Comparison of ENCODE assay signal across 23 mouse cellular contexts in genomic region chr19:57407947-57408346, GRCm38 (mm10). TPM values are rescaled to one million over a fixed set of nuclear protein-coding genes. Genes with fewer than 3 reads are reported as not detected.
DNase-seq lines count a peak whose midpoint lies in the region; ATAC-seq and TF ChIP-seq lines count a peak whose summit lies in the region.
"Had no signal": no experiment of that assay in that cellular context is flagged by ENCODE, and none has a peak within 500 bp of the region (broad histone marks: within the 10 kb centered on the region; RNA-seq: fewer than 3 reads in every experiment).

No protein-coding gene starts in this region.

- H3K9me3 ChIP-seq in lung, embryonic 15.5 days, result no peaks in the 10 kb centered on the region
- no peaks in the 10 kb centered on the region for H3K9me3 ChIP-seq in lung, postnatal 0 days (ENCODE audit: low read length)
- H3K9me3 ChIP-seq: embryonic facial prominence, embryonic 13.5 days; embryonic facial prominence, embryonic 15.5 days; forebrain, embryonic 10.5 days; forebrain, embryonic 12.5 days had no signal

- WGBS in lung, embryonic 15.5 days, result 81% methylated on average over 1 of the region's 1 CpGs
- 88% methylated on average over 1 of the region's 1 CpGs for WGBS in lung, adult 2 months
- 67% methylated on average over 1 of the region's 1 CpGs for WGBS in lung, postnatal 0 days

- no peak overlapping the region for H3K4me2 ChIP-seq in lung, embryonic 15.5 days
- no peak overlapping the region for H3K4me2 ChIP-seq in lung, postnatal 0 days (replicated peaks; ENCODE audit: low read depth, low read length)
- H3K4me2 ChIP-seq: embryonic facial prominence, embryonic 13.5 days; embryonic facial prominence, embryonic 15.5 days; forebrain, embryonic 12.5 days had no signal

- TF ChIP-seq CTCF in lung, adult 2 months (IDR thresholded peaks at IDR 0.05; ENCODE audit: insufficient read depth, low read length), result no peak
- no peak for TF ChIP-seq CTCF in lung, postnatal 0 days (IDR thresholded peaks at IDR 0.05)

- no peak for DNase-seq in lung, adult 2 months
- peak; percentile 36 for DNase-seq in adipocyte (ENCODE audit: low spot score)
- DNase-seq in lung, postnatal 0 days (ENCODE audit: low spot score), result peak; percentile 78
- peak; percentile 30 for DNase-seq in lung, postnatal 36 days
- DNase-seq in right cerebral cortex, postnatal 4 days, result no peak
- no peak for DNase-seq in layer of hippocampus, adult 18-20 months (ENCODE audit: low spot score in 2 of 2)
- DNase-seq: adrenal gland, adult 8-10 months; adrenal gland, postnatal 14 days; adrenal gland, postnatal 36 days; cerebellum, adult 11-12 months; cerebellum, adult 2 months; cerebellum, adult 9-10 months; cerebellum, postnatal 14 days; cerebellum, postnatal 36 days; embryo, embryonic 11 days had no signal

- peak; percentile 37; the same call in 1 of the 2 replicates for TF ChIP-seq EP300 in lung, postnatal 0 days (IDR thresholded peaks at IDR 0.05)

- no peak overlapping the region for H3K27ac ChIP-seq in lung, embryonic 15.5 days
- no peak overlapping the region for H3K27ac ChIP-seq in lung, postnatal 0 days (ENCODE audit: low read length)
- H3K27ac ChIP-seq: embryonic facial prominence, embryonic 13.5 days; embryonic facial prominence, embryonic 15.5 days; forebrain, embryonic 10.5 days; forebrain, embryonic 12.5 days had no signal

- no peaks in the 10 kb centered on the region for H3K36me3 ChIP-seq in lung, embryonic 15.5 days
- H3K36me3 ChIP-seq in lung, postnatal 0 days (ENCODE audit: insufficient read depth, low read length), result no peaks in the 10 kb centered on the region
- H3K36me3 ChIP-seq: embryonic facial prominence, embryonic 13.5 days; embryonic facial prominence, embryonic 15.5 days; forebrain, embryonic 10.5 days; forebrain, embryonic 12.5 days had no signal

- TF ChIP-seq POLR2A in lung, adult 2 months (IDR thresholded peaks at IDR 0.05; ENCODE audit: borderline replicate concordance, extremely low read depth, low read depth, low read length), result no peak

- H3K27me3 ChIP-seq in lung, embryonic 15.5 days, result no peaks in the 10 kb centered on the region
- no peaks in the 10 kb centered on the region for H3K27me3 ChIP-seq in lung, postnatal 0 days (replicated peaks; ENCODE audit: insufficient read depth, low read length)
- H3K27me3 ChIP-seq: embryonic facial prominence, embryonic 13.5 days; embryonic facial prominence, embryonic 15.5 days; forebrain, embryonic 12.5 days had no signal

- peak; percentile 60; the same call in 1 of the 2 replicates for ATAC-seq in lung, embryonic 15.5 days (ENCODE audit: borderline replicate concordance, extremely low read depth, low FRiP score, low TSS enrichment)
- peak; percentile 37 for ATAC-seq in lung, postnatal 0 days
- ATAC-seq: forebrain, embryonic 14.5 days; forebrain, embryonic 16.5 days had no signal

- no peak overlapping the region for H3K4me3 ChIP-seq in lung, embryonic 15.5 days
- H3K4me3 ChIP-seq in lung, adult 2 months (replicated peaks; ENCODE audit: extremely low read depth, low read depth, low read length), result no peak overlapping the region
- no peak overlapping the region for H3K4me3 ChIP-seq in lung, postnatal 0 days (ENCODE audit: low read depth, low read length)
- H3K4me3 ChIP-seq: embryonic facial prominence, embryonic 13.5 days; embryonic facial prominence, embryonic 15.5 days; erythroblast, embryonic 14.5 days; forebrain, embryonic 10.5 days; forebrain, embryonic 12.5 days had no signal

- no peak overlapping the region for H3K9ac ChIP-seq in lung, embryonic 15.5 days
- H3K9ac ChIP-seq in lung, postnatal 0 days (replicated peaks; ENCODE audit: low read depth), result no peak overlapping the region
- H3K9ac ChIP-seq: embryonic facial prominence, embryonic 13.5 days; embryonic facial prominence, embryonic 15.5 days; forebrain, embryonic 12.5 days had no signal

- peaks cover 42% of the 10 kb centered on the region for H3K4me1 ChIP-seq in lung, embryonic 15.5 days
- no peaks in the 10 kb centered on the region for H3K4me1 ChIP-seq in lung, adult 2 months (ENCODE audit: control insufficient read depth, insufficient read depth, low read length)
- H3K4me1 ChIP-seq in lung, postnatal 0 days (ENCODE audit: insufficient read depth, low read depth, low read length), result peaks cover 3% of the 10 kb centered on the region; the same call in 1 of the 2 replicates

RNA-seq across cellular contexts. Expression of gene Trub1, which starts 44.8 kb away (rescaled TPM):
- polyA plus RNA-seq in lung, embryonic 15.5 days (2015; fragmentation: Nextera tagmentation; extraction: Ambion mirVana), result 23.7 and 24.3 TPM in 2 replicates
- polyA plus RNA-seq in lung, adult 2 months (2012; rRNA removed), result 2.8 and 3.4 TPM in 2 replicates
- 8.5 and 9.0 TPM in 2 replicates for polyA plus RNA-seq in lung, postnatal 0 days (2015; fragmentation: Nextera tagmentation; extraction: Ambion mirVana)
- 10 to 100 TPM; 21.3 to 22.0 TPM for total RNA-seq in layer of hippocampus, adult 18-20 months (2021)

RNA-seq across cellular contexts. Expression of gene Fam160b1, which starts 47.5 kb away (rescaled TPM):
- 14.0 and 15.0 TPM in 2 replicates for polyA plus RNA-seq in lung, embryonic 15.5 days (2015; fragmentation: Nextera tagmentation; extraction: Ambion mirVana)
- polyA plus RNA-seq in lung, adult 2 months (2012; rRNA removed), result 12.7 and 17.5 TPM in 2 replicates
- 14.7 and 14.9 TPM in 2 replicates for polyA plus RNA-seq in lung, postnatal 0 days (2015; fragmentation: Nextera tagmentation; extraction: Ambion mirVana)
- 10 to 100 TPM; 22.7 to 23.4 TPM for total RNA-seq in layer of hippocampus, adult 18-20 months (2021)

Comparison
In these comparisons a context has a peak if more than half of its experiments do, and no peak if none do; other contexts are left out.
1. DNase-seq: peak in adipocyte (single experiment), lung, postnatal 0 days (single experiment) and lung, postnatal 36 days (single experiment); none in lung, adult 2 months (single experiment), right cerebral cortex, postnatal 4 days (single experiment) and layer of hippocampus, adult 18-20 months (0 of 2).